Mouse (Mus musculus) myocyte (in vitro differentiated cells): ENCODE measurements around the gene Inka2.

Experiments
- CEBPB ChIP-seq: IDR thresholded peaks from 2 replicates; pipeline ENCODE4 v1.6.1; 2011; ENCODE audit warnings: mild to moderate bottlenecking, moderate library complexity; ENCODE audit not compliant: poor library complexity, insufficient read depth, severe bottlenecking
- E2F4 ChIP-seq: IDR thresholded peaks from one replicate; pipeline ENCODE4 v1.6.1; 2011; ENCODE audit warnings: mild to moderate bottlenecking, control low read depth, moderate library complexity; ENCODE audit not compliant: insufficient read depth
- MAX ChIP-seq: IDR thresholded peaks from one replicate; pipeline ENCODE4 v1.6.1; 2011; ENCODE audit warnings: low read depth, mild to moderate bottlenecking, control low read depth
- MYOD1 ChIP-seq, 3 experiments: IDR thresholded peaks; one replicate each; pipeline ENCODE4 v1.6.1; 2011; ENCODE audit warnings: control low read depth in 2 of 3, low read depth in 2 of 3, mild to moderate bottlenecking in 2 of 3, moderate library complexity in 1 of 3; ENCODE audit not compliant: insufficient read length in 2 of 3, control insufficient read depth in 1 of 3
- MYOG ChIP-seq, 3 experiments: IDR thresholded peaks; one replicate each; pipeline ENCODE4 v1.6.1; 2011; ENCODE audit warnings: control low read depth in 2 of 3, low read depth in 2 of 3, mild to moderate bottlenecking in 2 of 3; ENCODE audit not compliant: insufficient read length in 2 of 3, control insufficient read depth in 1 of 3, insufficient read depth in 1 of 3
- POLR2A ChIP-seq: IDR thresholded peaks from one replicate; pipeline ENCODE4 v1.6.1; 2011; ENCODE audit warnings: low read depth, mild to moderate bottlenecking, control low read depth, moderate library complexity; ENCODE audit not compliant: insufficient read length
- POLR2AphosphoS2 ChIP-seq: IDR thresholded peaks from one replicate; pipeline ENCODE4 v1.6.1; 2011; ENCODE audit warnings: low read depth, control low read depth; ENCODE audit not compliant: insufficient read length
- REST ChIP-seq: IDR thresholded peaks from one replicate; pipeline ENCODE4 v1.6.1; 2011; ENCODE audit warnings: mild to moderate bottlenecking, control low read depth, moderate library complexity; ENCODE audit not compliant: insufficient read depth, insufficient read length
- SRF ChIP-seq: IDR thresholded peaks from one replicate; pipeline ENCODE4 v1.6.1; 2011; ENCODE audit warnings: low read depth; ENCODE audit not compliant: control insufficient read depth, insufficient read length
- TCF12 ChIP-seq: IDR thresholded peaks from one replicate; pipeline ENCODE4 v1.6.1; 2011; ENCODE audit warnings: mild to moderate bottlenecking, control low read depth; ENCODE audit not compliant: poor library complexity, insufficient read depth, severe bottlenecking
- TCF3 ChIP-seq: IDR thresholded peaks from one replicate; pipeline ENCODE4 v1.6.1; 2011; ENCODE audit warnings: low read depth, control low read depth; ENCODE audit not compliant: insufficient read length
- USF1 ChIP-seq: IDR thresholded peaks from one replicate; pipeline ENCODE4 v1.6.1; 2011; ENCODE audit warnings: low read depth, mild to moderate bottlenecking, control low read depth, moderate library complexity

DNA sequence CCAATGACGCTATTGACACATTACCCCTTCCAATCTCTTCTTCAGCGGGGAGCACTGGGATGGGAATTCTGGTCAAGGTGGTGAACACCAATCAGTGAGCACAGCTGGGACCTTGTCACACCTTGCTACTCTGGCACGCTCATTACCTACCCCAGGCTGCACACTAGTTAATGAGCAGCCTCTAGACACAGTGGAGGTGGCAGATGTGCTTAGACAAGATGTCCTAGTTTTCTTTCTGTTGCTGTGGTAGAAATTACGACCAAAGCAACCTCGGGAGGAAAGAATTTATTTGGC, 7.3 kb upstream of the Inka2 start:
- TF ChIP-seq POLR2A, result no peak
- TF ChIP-seq POLR2AphosphoS2, result no peak
- no peak for TF ChIP-seq E2F4
- no peak for TF ChIP-seq MAX
- TF ChIP-seq MYOD1 (IDR thresholded peaks at IDR 0.05; ENCODE audit: control insufficient read depth in 1 of 3, insufficient read length in 2 of 3, low read depth in 2 of 3), result no peak
- no peak for TF ChIP-seq TCF12
- no peak for TF ChIP-seq USF1
- no peak for TF ChIP-seq CEBPB
- no peak for TF ChIP-seq REST
- no peak for TF ChIP-seq TCF3
- no peak for TF ChIP-seq MYOG (IDR thresholded peaks at IDR 0.05; ENCODE audit: control insufficient read depth in 1 of 3, insufficient read depth in 1 of 3, insufficient read length in 2 of 3, low read depth in 2 of 3)
- TF ChIP-seq SRF, result no peak
